Mouse (Mus musculus): ENCODE measurements around the gene Svs6. TPM values are rescaled to one million over a fixed set of nuclear protein-coding genes. Genes with fewer than 3 reads are reported as not detected.
"Not testable (repeated sequence)": the region's sequence is repeated elsewhere in the genome, so short reads cannot be mapped to it uniquely, and the experiment has no call there.

Gene Svs6
- not detected in 2 replicates for total RNA-seq (2021)
- long read RNA-seq, experiment 1 = 0 reads
- long read RNA-seq, experiment 2 = 0 reads

DNA sequence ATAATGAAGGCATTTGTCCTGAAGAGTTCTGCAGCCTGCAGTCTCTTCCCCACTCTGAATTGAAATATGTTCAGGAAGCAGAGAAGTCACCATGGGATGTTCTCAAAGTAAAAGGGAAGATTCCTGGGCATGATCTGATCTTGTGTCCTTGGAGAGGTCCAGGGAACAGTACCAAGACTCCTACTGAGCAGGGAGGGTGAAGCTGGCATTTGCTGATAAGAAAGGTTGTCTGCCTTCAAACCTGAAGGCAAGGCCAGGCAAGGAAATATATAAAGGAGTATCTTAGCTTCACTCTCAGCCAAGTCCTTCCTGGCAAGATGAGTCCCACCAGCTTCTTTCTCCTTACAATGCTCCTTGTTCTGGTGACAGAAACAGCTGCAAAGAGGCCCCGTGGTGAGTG lies at the start of gene Svs6:
Svs6 (plus strand) TSS at position 301 of the 400 bp plus-strand sequence.
- not testable (repeated sequence) for DNase-seq

DNA sequence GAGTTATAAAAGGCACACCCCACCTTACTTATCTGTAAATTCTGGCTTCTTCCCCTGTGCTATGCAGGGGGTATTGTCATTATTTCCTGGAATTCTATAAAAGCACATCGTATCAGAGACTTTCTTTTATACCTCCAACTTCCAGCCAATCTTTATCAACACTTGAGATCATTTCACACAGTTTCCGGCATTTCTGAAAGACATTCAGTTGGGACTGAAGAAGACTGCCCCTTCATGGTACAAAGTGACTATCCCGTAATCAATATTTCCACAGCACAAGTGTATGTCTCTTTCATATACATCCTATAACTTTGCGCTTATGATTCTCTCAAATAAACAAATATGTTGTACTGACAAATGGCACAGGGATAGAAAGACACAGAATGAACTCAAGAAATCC lies 38.2 kb upstream of the Svs6 start, which contains the start of gene Svs4:
Svs4 (minus strand) TSS at position 101 of the 400 bp plus-strand sequence.
- DNase-seq = no peak

DNA sequence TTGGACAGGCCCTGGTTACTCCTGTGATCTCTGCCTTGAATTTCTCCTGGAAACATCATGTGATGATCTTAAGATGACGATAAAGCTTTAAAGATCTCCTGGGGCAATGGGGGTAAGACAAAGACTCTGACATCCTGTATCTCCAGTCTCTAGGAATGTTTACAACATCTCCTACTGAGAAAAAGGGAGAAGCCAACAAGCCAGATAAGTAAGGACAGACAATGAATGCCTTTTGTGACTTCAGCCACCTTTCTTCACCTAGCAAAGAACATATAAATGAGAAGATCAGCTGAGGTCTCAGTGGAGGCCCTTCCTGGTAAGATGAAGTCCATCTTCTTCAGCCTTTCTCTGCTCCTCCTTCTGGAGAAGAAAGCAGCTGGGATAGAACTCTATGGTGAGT lies 27.6 kb upstream of the Svs6 start, which contains the start of gene Svs3a:
Svs3a (plus strand) TSS at position 301 of the 400 bp plus-strand sequence.
- DNase-seq = not testable (repeated sequence)

DNA sequence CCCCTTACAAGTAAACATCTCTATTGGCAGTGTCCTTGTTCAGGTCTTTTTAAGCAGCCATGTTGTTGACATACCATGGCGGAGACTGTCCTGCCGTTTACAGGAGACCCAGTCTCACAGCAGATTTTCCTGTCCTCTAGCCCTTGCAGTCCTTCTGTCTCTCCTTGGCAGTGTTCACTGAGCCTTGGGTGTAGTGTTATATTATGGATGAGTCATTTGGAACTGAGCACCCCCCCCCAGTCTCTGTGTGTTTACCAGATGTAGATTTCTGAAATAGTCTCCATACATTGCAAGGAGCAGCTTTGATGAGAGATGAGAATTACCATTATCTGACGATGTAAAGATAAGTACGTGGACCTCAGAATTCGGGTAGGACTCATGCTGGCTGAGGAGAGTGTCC lies 4.0 kb upstream of the Svs6 start:
- DNase-seq = no peak

DNA sequence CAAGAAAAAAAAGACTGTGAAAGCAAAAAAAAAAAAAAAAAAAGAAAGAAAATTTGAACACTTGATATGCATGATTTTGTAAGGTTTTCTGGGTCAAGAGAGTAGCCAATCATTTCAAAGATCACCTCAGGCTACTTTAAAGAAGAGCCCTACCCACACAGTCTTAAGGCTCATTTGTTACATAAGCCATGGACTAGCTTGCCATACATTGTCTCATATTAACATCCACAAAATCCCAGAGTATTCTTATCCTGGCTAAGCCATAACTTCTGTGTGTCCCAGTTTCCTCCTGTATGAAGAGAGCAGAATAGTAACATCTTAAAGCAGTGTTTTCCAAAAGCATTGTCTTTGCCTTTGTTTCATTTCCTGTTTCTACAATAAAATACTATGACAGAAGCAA lies 1.1 kb upstream of the Svs6 start:
- DNase-seq = not testable (repeated sequence)

DNA sequence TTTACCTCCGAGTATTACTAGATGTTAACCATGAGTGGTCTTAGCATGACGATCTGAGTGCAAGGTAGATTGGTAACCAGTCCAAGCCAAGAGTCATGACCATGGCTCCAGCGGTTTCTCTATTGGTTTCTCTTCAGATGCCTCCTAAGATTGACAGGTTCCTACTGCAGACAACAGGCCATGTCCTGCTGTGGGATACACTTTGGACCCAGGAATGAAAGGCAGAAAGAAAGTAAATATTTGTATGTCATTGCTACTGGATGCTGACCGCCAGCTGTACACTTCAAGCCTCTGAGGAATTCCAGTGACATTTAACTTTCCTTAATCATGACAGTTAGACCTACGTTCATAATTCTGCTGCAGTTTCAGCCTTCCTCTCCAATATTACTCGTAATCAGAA lies 4.4 kb downstream of the Svs6 start:
- DNase-seq = no peak

DNA sequence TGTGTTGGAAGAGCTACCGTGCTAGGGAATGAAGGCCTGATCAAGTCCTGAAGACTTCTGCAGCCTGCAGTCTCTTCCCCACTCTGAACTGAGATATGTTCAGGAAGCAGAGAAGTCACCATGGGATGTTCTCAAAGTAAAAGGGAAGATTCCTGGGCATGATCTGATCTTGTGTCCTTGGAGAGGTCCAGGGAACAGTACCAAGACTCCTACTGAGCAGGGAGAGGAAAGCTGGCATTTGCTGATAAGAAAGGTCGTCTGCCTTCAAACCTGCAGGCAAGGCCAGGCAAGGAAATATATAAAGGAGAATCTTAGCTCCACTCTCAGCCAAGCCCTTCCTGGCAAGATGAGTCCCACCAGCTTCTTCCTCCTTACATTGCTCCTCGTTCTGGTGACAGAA lies 15.9 kb downstream of the Svs6 start, which contains the start of gene Svs5:
Svs5 (plus strand) TSS at position 301 of the 400 bp plus-strand sequence.
- DNase-seq = not testable (repeated sequence)

DNA sequence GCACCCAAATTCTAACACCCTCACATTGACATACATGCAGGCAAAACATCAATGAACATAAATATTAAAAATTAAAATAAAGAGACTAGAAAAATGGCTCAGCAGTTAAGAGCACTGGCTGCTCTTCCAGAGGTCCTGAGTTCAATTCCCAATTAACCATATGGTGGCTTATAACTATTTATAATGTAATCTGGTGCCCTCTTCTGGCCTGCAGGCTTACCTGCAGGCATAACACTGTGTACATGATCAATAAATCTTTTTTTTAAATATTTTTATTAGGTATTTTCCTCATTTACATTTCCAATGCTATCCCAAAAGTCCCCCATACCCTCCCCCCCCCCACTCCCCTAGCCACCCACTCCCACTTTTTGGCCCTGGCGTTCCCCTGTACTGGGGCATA lies 27.2 kb downstream of the Svs6 start:
- DNase-seq = not testable (repeated sequence)

DNA sequence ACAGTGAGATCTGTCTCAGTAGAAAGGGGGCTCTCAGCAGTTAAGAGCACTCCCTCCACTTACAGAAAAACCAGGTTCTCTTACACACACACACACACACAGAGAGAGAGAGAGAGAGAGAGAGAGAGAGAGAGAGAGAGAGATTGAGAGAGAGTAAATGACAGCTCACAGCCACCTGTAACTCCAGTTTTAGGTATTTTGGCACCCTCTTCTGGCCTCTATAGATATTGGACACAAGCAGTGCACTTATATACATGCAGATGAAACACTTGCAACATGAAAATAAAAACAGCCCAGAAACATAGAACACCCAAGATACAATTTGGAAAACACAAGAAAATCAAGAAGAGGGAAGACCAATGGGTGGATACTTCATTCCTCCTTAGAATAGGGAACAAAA lies 31.1 kb downstream of the Svs6 start:
- DNase-seq = not testable (repeated sequence)

DNA sequence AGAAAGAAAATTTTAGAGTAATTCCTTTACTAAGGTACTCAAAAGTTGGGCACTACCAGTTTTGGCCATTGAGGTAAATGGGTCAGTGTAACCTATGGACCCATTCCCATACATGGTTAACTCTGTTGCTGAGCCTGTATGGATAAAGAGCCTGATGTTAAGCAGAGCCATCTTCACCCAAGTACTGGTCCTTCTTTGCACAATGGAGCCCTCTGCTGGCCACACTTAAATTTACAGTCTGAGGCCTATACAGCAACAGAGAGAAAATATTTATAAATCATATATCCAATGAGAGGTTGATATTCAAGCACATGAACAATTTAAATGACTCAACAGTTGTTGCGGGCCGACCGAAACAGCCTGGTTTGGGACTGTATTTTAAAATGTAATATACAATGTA lies 32.4 kb downstream of the Svs6 start:
- peak; percentile 60 for DNase-seq

DNA sequence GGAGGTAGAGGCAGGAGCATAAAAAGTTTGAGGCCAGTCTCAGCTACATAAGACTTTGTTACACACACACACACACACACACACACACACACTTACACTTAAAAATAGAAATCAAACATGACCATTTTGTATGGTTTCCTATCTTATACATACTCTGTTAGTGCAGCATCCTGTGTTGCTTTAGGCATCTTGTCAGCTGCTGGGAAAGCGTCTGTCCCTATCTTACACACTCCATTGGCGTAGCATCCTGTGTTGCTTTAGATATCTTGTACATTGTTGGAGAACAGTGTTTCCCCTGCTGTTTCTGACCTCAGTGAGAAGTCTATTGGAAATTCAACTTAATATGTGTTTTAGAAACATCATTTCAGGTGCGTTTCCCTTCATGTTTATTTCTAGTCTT lies 36.1 kb downstream of the Svs6 start:
- no peak for DNase-seq

DNA sequence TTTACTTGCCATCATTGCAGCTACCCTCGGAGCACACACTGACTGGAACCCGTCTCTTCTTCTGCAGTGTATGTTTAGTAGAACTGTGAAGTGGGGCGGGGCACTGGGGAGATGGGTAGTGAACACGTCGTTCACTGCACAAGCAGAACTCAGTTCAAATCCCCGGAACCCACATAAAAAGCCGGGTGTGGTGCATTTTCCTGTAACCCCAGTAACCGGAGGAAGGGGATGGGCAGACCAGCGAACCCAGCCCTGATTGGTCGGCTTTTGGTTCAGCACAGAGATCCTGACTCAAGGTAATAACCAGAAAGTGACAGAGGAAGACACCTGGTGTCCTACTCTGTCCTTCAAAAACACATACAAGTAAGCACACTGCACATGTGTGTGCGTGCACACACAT lies 36.8 kb downstream of the Svs6 start:
- DNase-seq = no peak

DNA sequence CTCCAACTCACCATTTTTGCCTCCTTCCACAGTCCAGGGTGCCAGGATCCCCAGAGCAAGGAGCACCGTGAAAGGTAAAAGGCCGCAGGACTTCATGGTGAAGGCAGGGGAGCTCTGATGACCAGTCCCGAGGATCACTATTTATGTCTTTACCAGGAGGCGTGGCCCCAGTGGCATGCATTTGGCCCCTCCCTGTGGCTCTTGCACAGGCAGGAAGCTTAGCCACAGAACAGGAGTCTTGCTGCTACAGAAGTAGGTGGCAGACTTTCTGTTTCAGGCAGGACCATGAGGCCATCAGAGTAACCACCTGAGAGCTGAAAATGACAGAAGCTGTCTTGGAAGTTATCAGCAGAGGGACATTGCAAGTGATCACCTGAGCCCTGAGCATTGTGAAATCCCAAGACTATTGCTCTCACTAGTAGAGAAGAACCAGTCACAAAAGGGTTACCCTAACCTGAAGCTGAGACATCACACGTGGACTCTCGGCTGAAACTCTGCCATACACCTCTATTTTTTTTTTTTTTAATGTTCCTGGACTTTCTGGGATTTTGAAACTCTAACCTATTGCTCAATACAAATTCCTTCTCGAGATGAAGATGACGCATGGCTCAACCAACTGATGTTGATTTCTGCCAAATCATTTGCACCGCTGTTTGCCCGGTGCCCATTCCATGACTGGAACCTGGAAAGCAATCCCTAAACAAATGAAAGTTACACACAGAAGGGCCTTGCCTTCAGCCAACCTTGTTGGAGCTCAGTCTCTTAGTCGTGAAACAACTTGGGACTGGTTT lies 39.8 kb downstream of the Svs6 start:
- DNase-seq = peak; percentile 22

DNA sequence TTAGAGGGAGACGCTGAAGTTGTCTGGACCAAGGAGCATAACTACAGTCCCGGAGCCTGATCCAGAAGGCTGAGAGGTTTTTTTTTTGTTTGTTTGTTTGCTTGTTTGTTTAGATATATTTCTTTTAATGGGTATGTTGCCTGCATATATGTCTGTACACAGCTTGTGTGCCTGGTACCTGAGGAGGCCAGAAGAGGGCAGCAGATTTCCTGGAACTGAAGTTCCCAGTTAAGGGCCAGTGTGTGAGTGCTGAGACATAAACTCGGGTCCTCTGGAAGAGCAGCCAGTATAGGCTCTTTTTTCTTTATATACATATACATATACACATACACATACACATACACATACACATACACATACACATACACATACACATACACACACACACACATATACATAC lies 41.8 kb downstream of the Svs6 start:
- no peak for DNase-seq

DNA sequence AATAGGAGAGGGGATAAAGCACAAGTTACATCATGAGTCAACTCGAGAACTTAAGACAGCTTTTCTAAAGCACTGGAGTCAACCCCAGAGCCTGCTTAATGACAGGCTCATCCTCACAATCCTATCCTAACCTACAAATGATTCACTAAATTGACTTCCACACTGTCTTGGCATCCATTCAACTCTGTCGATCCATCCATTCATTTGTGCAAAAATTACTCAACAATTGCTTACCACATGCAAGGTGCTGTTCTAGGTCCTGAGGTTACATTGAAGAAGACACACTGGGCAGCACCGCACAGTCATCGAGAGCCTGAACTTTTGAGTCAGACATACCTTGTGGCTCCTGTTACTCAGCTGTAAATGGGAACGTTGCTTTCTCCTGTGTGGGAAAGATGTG lies 42.5 kb downstream of the Svs6 start:
- DNase-seq = no peak

DNA sequence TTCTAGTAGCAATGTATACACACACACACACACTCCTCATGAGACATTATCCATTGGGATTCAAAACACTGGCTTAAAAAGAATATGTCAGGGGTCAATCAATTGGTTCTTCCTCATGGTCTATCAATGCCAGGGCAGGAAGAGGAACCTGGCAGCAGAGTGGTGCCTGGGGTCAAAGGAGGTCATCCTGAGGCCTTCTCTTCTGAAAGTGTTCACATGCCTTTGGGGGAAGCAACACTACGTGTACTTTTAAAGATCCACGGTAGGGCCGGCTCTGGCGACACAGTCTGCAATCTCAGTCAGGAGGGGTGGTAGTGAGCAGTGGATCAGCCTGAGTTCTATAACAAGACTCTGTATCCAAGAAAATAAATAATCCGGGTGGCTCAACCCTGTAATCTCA lies 43.1 kb downstream of the Svs6 start:
- no peak for DNase-seq

DNA sequence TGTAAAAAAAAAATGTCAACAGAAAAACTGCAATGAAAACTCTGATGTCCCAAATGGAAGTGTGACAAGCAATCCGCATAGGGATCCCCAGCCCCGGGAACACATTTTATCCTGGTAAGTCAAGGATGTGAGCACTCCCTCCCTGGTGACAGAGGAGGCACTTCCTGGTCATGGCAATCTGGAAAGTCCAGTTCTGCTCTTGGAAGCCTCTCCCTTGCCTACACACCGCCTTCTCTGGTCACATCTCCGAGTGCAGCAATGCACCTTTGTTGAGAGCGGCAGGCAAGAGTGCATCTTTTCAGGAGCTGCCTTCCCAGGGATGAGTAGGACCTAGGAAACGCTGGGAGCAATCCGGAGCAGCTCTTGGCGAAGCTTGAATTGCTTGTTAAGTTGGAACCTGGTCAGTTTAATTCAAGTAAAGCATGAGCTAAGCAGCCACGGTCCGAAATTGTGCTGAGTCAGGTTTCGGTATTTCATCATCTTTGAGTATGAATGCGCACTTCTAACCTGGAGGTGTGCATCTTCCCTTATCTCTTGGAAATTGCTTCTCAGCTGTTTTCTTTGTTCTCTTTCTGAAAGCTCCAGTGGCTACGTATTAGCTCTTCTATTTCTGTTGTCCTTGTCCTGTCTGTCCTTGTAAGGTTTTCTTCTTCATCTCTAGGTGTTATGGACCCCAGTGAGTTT lies 44.6 kb downstream of the Svs6 start:
- no peak for DNase-seq

DNA sequence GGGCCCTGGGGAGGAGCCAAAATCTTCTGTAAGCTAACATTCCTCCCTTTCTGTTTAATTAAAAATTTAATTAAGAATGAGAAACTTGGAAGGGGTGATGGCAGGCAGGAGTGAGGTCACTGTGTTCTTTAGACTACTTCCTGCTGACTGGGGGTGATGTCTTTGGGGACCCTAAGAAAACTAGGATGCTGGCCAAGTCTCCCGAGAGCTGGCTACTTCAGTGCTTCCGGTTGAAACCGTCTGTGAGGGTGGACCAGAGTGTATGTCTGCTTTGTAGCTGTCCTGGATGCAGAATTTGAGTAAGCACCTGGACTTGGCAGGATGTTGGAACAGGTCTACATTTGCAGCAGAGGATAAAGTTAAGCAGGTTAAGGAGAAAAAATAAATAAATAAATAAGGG lies 50.4 kb downstream of the Svs6 start:
- DNase-seq = no peak

Small RNA genes lying within 50 kb of the gene (microRNA-seq; reads per million reads assigned to microRNA genes)
- gene Mir7678 = 0 reads per million in 2 experiments

Other genes starting within 250 kb of the Svs6 start
- gene Stk4, start 246.4 kb upstream of the Svs6 start, total RNA-seq (2021) = 28.6 and 36.1 TPM in 2 replicates
- 28.9 and 32.2 TPM in 2 replicates for gene Tomm34, start 245.6 kb upstream of the Svs6 start, total RNA-seq (2021)
- not detected in 2 replicates for gene Kcns1, start 145.6 kb upstream of the Svs6 start, total RNA-seq (2021)
- not detected in 2 replicates for gene Wfdc5, start 134.0 kb upstream of the Svs6 start, total RNA-seq (2021)
- gene Wfdc12, start 126.1 kb upstream of the Svs6 start, total RNA-seq (2021) = 1.1 TPM in 1 of 2 replicates, not detected in the other
- not detected in 2 replicates for gene Wfdc15a, start 116.6 kb upstream of the Svs6 start, total RNA-seq (2021)
- gene Wfdc15b, start 95.1 kb upstream of the Svs6 start, total RNA-seq (2021) = not detected in 2 replicates
- not detected in 2 replicates for gene Svs2, start 78.3 kb upstream of the Svs6 start, total RNA-seq (2021)
- gene Svs3b, start 60.1 kb upstream of the Svs6 start, total RNA-seq (2021) = not detected in 2 replicates
- gene Svs4, start 38.3 kb upstream of the Svs6 start, total RNA-seq (2021) = not detected in 2 replicates
- gene Svs3a, start 27.5 kb upstream of the Svs6 start, total RNA-seq (2021) = not detected in 2 replicates
- gene Svs5, start 16.0 kb downstream of the Svs6 start, total RNA-seq (2021) = 0.70 and 0.98 TPM in 2 replicates
- gene Slpi, start 72.3 kb downstream of the Svs6 start, total RNA-seq (2021) = 9.2 and 9.3 TPM in 2 replicates
- gene Rbpjl, start 86.4 kb downstream of the Svs6 start, total RNA-seq (2021) = not detected in 2 replicates
- 1.7 and 2.3 TPM in 2 replicates for gene Matn4, start 88.4 kb downstream of the Svs6 start, total RNA-seq (2021)
- gene Sdc4, start 127.1 kb downstream of the Svs6 start, total RNA-seq (2021) = 153 and 208 TPM in 2 replicates
- 31.2 and 34.2 TPM in 2 replicates for gene Sys1, start 140.2 kb downstream of the Svs6 start, total RNA-seq (2021)
- gene Gm20458, start 144.2 kb downstream of the Svs6 start, total RNA-seq (2021) = 0.82 and 5.9 TPM in 2 replicates
- not detected in 2 replicates for gene Trp53tg5, start 157.0 kb downstream of the Svs6 start, total RNA-seq (2021)
- gene Dbndd2, start 169.4 kb downstream of the Svs6 start, total RNA-seq (2021) = 10.0 and 13.8 TPM in 2 replicates
- gene Pigt, start 180.8 kb downstream of the Svs6 start, total RNA-seq (2021) = 85.2 and 89.0 TPM in 2 replicates
- gene Wfdc2, start 245.7 kb downstream of the Svs6 start, total RNA-seq (2021) = 2.1 TPM in 1 of 2 replicates, not detected in the other

All from adrenal gland, postnatal 14 days (tissue).